Mouse (Mus musculus): ENCODE measurements around the gene March9. TPM values are rescaled to one million over a fixed set of nuclear protein-coding genes. Genes with fewer than 3 reads are reported as not detected.

March9 gene
- polyA plus RNA-seq, 1 experiment from 2014 or later = 6.1 TPM

DNA sequence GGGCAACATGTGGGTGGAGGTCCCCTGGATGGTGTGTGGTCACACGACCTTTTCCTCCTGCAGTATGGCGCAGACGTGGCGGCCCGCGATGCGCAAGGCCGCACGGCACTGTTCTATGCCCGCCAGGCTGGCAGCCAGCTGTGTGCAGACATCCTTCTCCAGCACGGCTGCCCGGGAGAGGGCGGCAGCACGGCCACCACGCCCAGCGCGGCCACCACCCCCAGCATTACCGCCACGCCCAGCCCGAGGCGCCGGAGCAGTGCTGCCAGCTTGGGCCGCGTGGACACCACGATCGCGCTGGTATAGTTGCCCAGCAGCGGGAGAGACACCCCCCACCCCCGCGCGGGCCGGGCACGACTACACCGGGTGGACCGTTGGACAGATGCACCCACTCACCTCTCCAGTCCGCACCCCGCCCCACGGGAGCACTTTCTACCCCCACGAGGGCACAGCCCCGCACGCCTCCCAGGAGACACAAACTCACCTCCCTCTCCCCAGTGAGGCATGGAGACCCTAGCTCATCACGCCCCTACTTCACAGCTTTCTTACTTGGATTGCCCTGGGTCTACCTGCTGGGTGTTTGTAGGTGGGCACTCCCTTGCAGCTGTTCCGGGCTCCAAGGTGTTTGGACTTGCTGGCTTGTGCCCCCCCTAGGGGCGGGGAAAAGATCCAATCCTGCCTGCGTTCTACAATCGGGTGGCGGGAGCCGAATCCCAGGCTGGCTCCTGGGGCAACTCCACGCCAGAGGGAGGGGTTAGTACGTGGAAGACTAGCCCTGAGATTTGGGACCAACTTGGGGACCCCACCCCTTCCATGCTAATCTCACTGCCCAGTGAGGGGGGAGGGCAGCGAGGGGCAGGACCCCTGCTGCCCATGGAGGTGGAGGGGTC lies 31.8 kb upstream of the March9 start:
- peaks cover 17% of the 10 kb centered on the region for H3K4me1 ChIP-seq
- no peak overlapping the region for H3K27ac ChIP-seq
- H3K4me3 ChIP-seq = peak overlapping the region; percentile 13
- H3K36me3 ChIP-seq = peaks cover 20% of the 10 kb centered on the region
- peaks cover 67% of the 10 kb centered on the region for H3K27me3 ChIP-seq (replicated peaks)
- WGBS = 6% methylated on average over 51 of the region's 51 CpGs
- peak; percentile 41; the same call in 1 of the 2 replicates for ATAC-seq (ENCODE audit: low FRiP score, low read depth)
- peak overlapping the region; percentile 50 for H3K4me2 ChIP-seq (replicated peaks)
- H3K9me3 ChIP-seq = no peaks in the 10 kb centered on the region
- H3K9ac ChIP-seq = peak overlapping the region; percentile 26; the same call in 1 of the 2 replicates

DNA sequence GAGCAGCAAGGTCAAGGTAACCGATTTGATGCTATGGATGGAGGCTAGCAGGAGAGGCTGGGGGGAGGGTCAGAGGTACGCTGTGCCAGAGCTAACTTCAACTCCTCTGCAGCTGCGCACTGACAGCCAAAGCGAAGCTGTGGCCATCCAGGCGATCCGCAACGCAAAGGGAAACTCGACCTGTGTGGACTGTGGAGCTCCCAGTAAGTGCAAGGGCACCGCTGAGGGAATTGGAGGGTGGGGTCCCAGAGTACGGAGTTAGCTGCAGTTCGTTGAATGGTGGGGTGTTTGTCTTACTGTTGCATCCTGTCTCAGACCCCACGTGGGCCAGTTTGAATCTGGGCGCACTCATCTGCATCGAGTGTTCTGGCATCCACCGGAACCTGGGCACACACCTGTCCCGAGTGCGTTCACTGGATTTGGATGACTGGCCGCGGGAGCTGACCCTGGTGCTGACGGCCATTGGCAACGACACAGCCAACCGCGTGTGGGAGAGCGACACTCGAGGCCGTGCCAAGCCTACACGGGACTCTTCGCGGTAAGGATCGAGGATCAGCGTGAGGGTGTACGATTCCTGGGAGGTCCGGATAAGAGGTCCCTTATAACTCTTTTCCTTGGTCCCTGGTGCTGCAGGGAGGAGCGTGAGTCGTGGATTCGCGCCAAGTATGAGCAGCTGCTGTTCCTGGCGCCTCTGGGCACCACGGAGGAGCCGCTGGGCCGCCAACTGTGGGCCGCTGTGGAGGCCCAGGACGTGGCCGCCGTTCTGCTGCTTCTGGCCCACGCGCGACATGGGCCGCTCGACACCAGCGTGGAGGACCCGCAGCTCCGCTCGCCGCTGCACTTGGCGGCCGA lies 30.8 kb upstream of the March9 start:
- no peak for ATAC-seq (ENCODE audit: low FRiP score, low read depth)
- Histone ChIP-seq H3K27ac (no peak overlapping the region), H3K4me1 (peaks cover 17% of the 10 kb centered on the region), H3K27me3 (replicated peaks) (peaks cover 68% of the 10 kb centered on the region), H3K4me3 (peak overlapping the region; percentile 13), H3K4me2 (replicated peaks) (peak overlapping the region; percentile 50), H3K9me3 (no peaks in the 10 kb centered on the region), H3K36me3 (peaks cover 11% of the 10 kb centered on the region), H3K9ac (0 out of 2 replicates have a peak overlapping the region, but pooled peaks have one; percentile 26)
- WGBS = 8% methylated on average over 57 of the region's 57 CpGs

DNA sequence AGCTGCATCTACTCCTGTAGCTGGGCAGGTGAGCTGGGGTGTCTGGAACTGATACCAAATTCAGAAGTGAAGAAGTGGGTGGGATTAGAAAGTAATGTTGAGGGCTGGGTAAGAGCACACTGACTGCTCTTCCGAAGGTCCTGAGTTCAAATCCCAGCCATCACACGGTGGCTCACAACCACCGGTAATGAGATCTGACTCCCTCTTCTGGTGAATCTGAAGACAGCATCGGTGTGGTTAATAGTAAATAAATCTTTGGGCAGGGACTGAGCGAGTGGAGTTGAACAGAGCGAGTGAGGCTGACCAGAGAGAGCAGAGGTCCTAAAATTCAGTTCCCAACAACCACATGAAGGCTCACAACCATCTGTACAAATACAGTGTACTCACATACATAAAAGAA lies 25.6 kb upstream of the March9 start:
- H3K36me3 ChIP-seq = no peaks in the 10 kb centered on the region
- no peak overlapping the region for H3K27ac ChIP-seq
- peaks cover 19% of the 10 kb centered on the region for H3K4me1 ChIP-seq
- no peak overlapping the region for H3K9ac ChIP-seq
- ATAC-seq (ENCODE audit: low FRiP score, low read depth) = no peak
- WGBS = 77% methylated on average over 6 of the region's 6 CpGs
- H3K4me3 ChIP-seq = no peak overlapping the region
- H3K4me2 ChIP-seq (replicated peaks) = no peak overlapping the region
- no peaks in the 10 kb centered on the region for H3K9me3 ChIP-seq
- peaks cover 81% of the 10 kb centered on the region for H3K27me3 ChIP-seq (replicated peaks)

DNA sequence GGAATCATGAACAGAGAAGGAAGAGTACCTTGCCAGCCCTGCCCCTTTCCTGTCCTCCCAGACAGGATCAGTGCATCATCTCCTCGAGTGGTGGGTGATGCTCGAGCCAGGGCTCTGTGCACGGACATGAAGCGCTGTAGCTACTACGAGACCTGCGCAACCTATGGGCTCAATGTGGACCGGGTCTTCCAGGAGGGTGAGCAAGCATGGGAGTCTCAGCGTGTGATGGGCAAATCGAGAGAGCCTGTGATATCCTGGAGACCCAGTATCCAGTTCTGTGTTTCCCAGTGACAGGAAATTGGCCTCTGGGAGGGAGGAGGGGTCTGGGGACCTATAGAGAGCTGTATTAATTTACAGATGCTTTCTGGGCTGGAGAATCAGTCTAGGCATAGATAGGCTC lies 25.1 kb upstream of the March9 start:
- H3K9ac ChIP-seq = no peak overlapping the region
- H3K9me3 ChIP-seq = no peaks in the 10 kb centered on the region
- no peak overlapping the region for H3K4me3 ChIP-seq
- peaks cover 81% of the 10 kb centered on the region for H3K27me3 ChIP-seq (replicated peaks)
- ATAC-seq (ENCODE audit: low FRiP score, low read depth) = no peak
- WGBS = 82% methylated on average over 9 of the region's 9 CpGs
- H3K27ac ChIP-seq = no peak overlapping the region
- H3K4me2 ChIP-seq (replicated peaks) = no peak overlapping the region
- peaks cover 23% of the 10 kb centered on the region for H3K4me1 ChIP-seq
- H3K36me3 ChIP-seq = no peaks in the 10 kb centered on the region

DNA sequence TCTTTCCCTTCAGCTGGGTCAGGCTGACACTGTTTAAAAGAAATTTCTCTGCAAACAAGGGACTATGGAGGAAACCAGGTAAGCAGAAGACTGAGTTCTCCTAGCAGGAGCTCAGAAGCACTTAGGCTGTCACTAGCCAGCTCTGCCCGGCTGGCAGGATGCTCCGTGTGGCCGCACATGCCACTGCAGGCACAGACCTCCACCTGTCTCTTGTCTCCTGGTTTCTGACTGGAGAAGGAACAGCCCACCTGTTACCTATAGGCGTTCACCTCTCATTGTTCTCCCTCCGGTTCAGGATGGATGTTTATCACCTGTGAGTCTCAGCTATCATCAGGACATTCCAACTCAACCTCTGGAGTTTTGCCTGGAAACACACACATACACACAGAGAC lies 23.9 kb upstream of the March9 start:
- Histone ChIP-seq H3K36me3 (no peaks in the 10 kb centered on the region), H3K4me2 (replicated peaks) (no peak overlapping the region), H3K4me3 (no peak overlapping the region), H3K9me3 (no peaks in the 10 kb centered on the region), H3K27ac (no peak overlapping the region), H3K9ac (no peak overlapping the region), H3K27me3 (replicated peaks) (peaks cover 80% of the 10 kb centered on the region), H3K4me1 (peaks cover 34% of the 10 kb centered on the region)
- no peak for ATAC-seq (ENCODE audit: low FRiP score, low read depth)
- WGBS = 64% methylated on average over 5 of the region's 5 CpGs

DNA sequence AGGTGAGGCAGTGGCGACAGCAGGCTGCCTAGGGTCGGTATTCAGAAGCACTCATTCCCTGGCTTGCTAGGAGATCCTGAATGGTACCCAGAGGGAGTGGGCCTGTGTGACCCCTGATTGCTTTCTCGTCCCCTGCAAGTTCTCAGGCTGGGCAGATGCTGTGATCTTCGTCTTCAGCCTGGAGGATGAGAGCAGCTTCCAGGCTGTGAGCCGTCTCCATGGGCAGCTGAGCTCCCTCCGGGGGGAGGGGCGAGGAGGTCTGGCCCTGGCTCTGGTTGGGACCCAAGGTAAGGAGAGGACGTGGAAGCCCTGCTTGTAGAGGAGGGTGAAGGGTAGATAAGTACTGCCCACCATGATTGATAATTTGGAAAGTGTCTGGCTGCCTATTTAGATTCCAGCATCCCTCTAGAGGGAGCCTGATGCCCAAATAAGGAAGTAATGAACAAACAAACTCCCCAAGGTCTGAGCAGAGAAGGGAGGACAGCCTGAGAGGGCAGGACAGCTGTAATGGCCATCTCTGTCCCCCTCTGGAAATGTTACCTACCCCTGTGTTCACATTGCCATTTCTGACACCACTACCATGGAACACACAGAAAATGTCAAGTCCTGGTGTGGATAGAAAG lies 23.4 kb upstream of the March9 start:
- Histone ChIP-seq H3K4me3 (no peak overlapping the region), H3K4me1 (peaks cover 34% of the 10 kb centered on the region), H3K4me2 (replicated peaks) (no peak overlapping the region), H3K9me3 (no peaks in the 10 kb centered on the region), H3K27ac (no peak overlapping the region), H3K27me3 (replicated peaks) (peaks cover 75% of the 10 kb centered on the region), H3K36me3 (no peaks in the 10 kb centered on the region), H3K9ac (no peak overlapping the region)
- ATAC-seq (ENCODE audit: low FRiP score, low read depth) = no peak
- 34% methylated on average over 8 of the region's 8 CpGs for WGBS

DNA sequence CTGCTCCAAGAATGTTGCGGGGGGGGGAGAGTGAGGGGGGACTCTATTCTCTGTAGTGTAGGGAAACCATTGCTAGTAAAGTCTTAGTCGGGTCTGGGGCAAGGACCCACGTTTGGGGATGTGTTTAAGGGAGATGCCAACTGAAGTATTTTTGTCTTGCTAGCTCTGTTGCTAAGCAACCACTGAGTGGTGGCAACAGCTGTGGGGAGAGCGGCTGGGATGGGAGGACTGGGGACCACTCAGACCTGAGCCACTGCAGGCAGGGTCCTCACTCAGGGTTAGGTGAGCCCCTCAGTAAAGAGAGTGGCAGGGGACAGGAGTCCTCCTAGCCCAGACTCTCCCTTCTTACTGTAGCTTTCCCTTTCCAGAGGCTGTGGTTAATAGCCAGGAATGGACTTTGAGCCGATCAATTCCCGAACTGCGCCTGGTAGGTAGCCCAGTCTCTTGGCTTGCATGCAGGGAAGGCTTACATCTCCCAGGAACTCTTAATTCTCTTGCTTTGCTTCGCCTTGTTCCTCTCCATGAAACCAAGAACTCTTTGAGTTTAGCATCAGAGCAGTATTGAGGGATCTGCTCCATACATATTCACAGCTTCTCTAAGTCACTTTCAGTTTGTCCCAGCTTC lies 22.1 kb upstream of the March9 start:
- Histone ChIP-seq H3K4me3 (0 out of 2 replicates have a peak overlapping the region, but pooled peaks have one; percentile 70), H3K36me3 (no peaks in the 10 kb centered on the region), H3K9me3 (no peaks in the 10 kb centered on the region), H3K27ac (no peak overlapping the region), H3K4me1 (peaks cover 44% of the 10 kb centered on the region), H3K27me3 (replicated peaks) (peaks cover 72% of the 10 kb centered on the region), H3K9ac (no peak overlapping the region), H3K4me2 (replicated peaks) (peak overlapping the region; percentile 98)
- 0 out of 2 replicates have a peak, but pooled peaks have one; percentile 19 for ATAC-seq (ENCODE audit: low FRiP score, low read depth)
- WGBS = 30% methylated on average over 8 of the region's 8 CpGs

DNA sequence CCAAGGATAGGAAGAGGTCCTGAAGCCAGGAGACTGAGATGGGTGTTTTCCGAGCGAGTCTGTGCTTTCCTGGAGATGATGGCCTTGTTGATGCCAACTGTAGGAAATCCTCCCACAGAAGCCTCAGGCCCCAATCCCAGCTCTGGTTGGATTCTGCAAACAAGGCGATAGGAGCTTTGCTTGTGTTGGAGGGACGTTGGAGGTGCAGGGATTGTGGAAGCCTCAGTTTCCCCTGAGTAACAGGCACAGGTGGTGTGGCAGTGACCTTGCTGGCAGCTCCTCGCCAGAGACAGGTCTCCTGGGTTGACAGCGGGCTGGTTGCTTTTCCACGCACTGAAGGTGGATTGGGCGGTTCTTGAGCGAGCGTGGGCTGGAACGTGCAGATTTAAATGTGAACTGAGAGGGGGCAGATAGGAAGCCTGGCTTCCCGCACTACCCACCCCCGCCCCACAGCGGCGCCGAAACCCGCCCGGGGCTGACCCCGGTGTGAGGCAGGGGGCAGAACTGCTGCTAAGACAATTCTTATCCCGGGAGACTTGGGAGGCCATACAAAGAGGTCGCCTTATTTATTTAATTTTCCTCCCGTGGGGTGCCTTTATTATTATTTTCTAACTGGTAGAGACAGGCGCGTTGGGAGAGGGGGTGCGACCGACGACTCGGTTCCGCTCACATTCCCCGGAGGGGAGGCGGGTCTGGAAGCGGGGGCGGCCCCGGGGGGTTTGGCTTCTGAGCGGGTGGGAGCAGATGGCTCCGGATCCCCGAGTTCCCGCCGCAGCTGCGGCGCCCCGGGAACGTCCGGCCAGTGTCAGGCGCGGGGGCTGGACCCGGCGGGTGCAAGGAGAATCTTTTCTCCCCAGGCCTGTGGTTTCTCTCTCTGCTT lies 21.2 kb upstream of the March9 start:
- Histone ChIP-seq H3K27me3 (replicated peaks) (peaks cover 70% of the 10 kb centered on the region), H3K4me1 (peaks cover 44% of the 10 kb centered on the region), H3K36me3 (no peaks in the 10 kb centered on the region), H3K4me3 (peak overlapping the region; percentile 70), H3K27ac (no peak overlapping the region), H3K4me2 (replicated peaks) (peak overlapping the region; percentile 98), H3K9ac (peak overlapping the region; percentile 43; the same call in 1 of the 2 replicates), H3K9me3 (no peaks in the 10 kb centered on the region)
- 3% methylated on average over 48 of the region's 48 CpGs for WGBS
- ATAC-seq (ENCODE audit: low FRiP score, low read depth) = no peak

DNA sequence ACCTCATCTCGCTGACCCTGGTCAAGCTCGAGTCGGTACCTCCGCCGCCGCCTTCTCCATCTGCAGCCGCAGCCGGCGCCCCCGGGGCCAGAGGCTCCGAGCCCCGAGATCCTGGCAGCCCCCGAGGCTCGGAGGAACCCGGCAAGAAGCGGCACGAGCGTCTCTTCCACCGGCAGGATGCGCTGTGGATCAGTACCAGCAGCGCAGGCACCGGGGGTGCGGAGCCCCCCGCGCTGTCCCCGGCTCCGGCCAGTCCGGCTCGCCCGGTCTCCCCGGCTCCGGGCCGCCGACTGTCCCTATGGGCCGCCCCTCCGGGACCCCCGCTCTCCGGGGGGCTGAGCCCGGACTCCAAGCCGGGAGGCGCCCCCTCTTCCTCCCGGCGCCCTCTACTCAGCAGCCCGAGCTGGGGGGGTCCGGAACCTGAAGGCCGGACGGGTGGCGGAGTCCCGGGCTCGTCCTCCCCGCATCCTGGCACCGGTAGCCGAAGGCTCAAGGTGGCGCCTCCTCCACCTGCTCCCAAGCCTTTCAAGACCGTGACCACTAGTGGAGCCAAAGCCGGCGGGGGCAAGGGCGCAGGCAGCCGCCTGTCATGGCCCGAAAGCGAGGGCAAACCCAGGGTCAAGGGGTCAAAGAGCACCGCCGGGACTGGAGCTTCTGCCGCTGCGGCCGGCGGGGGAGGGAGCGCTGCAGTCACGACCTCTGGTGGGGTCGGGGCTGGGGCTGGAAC lies 19.8 kb upstream of the March9 start:
- no peak for ATAC-seq (ENCODE audit: low FRiP score, low read depth)
- 1% methylated on average over 70 of the region's 70 CpGs for WGBS
- H3K4me1 ChIP-seq = peaks cover 44% of the 10 kb centered on the region
- no peaks in the 10 kb centered on the region for H3K36me3 ChIP-seq
- H3K4me3 ChIP-seq = peak overlapping the region; percentile 70
- peak overlapping the region; percentile 98 for H3K4me2 ChIP-seq (replicated peaks)
- peak overlapping the region; percentile 84 for H3K9ac ChIP-seq
- no peak overlapping the region for H3K27ac ChIP-seq
- H3K9me3 ChIP-seq = no peaks in the 10 kb centered on the region
- H3K27me3 ChIP-seq (replicated peaks) = peaks cover 73% of the 10 kb centered on the region

DNA sequence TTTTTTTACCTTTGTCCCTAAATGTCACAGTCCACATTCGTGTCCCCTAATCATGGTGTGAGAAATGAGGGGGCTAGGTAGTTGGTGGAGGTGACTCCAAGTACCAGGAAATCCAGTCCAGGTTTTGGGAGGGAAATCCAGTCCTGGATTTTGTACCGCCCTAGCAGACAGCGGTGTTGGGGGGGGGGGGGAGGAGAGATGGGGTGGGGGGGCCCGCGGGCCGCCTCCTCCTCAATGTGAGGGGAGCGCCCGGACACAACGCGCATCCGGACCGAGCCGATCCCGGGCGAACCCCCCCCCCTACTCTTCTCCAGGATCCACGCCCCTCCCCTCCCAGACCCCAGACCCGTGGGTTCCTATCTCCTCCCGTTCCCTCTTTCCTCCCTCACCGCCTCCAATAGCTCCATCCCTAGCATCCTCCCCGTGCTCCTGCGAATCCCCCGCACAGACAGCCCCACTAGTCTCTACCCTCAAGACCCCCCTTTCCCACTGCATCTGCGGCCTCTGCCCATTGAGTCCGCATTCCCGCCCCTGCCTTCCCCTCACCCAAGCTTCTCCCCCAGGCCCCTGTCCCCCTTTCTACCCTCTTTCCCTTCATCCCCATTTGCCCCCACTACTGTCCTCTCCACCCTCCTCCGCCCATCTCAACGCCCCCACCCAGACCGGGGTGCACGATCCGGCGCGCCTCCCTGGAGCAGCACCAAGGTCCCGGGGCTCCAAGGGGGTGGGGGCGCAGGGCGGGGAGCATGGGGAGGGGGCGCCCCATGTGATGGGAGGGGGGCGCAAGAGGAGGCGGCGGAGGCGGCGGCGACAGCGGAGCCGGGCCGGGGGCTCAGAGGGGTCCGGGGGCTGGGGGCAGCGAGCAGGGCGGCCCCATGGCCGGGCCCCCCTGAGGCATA lies 18.9 kb upstream of the March9 start:
- H3K27me3 ChIP-seq (replicated peaks) = peaks cover 67% of the 10 kb centered on the region
- H3K9me3 ChIP-seq = no peaks in the 10 kb centered on the region
- ATAC-seq (ENCODE audit: low FRiP score, low read depth) = peak; percentile 63

More for the DNA sequence above, 18.9 kb upstream of the March9 start:
- Histone ChIP-seq H3K4me2 (replicated peaks) (peak overlapping the region; percentile 98), H3K4me1 (peaks cover 44% of the 10 kb centered on the region), H3K4me3 (peak overlapping the region; percentile 70), H3K36me3 (no peaks in the 10 kb centered on the region), H3K27ac (peak overlapping the region; percentile 53; the same call in 1 of the 2 replicates), H3K9ac (peak overlapping the region; percentile 84)
- WGBS = under 1% methylated on average over 48 of the region's 49 CpGs

Data from neural tube, embryonic 12.5 days (tissue).